Mouse (Mus musculus) heart, postnatal 0 days (tissue): ENCODE data around the gene Frat1.

Source experiments
- CTCF ChIP-seq: IDR thresholded peaks from 2 replicates; pipeline ENCODE4 v1.5.1; 2016; ENCODE audit warnings: antibody characterized with exemption, control low read depth, low read depth
- EP300 ChIP-seq: IDR thresholded peaks from 2 replicates; pipeline ENCODE4 v1.6.1; 2016; ENCODE audit warnings: antibody characterized with exemption, low read depth

DNA sequence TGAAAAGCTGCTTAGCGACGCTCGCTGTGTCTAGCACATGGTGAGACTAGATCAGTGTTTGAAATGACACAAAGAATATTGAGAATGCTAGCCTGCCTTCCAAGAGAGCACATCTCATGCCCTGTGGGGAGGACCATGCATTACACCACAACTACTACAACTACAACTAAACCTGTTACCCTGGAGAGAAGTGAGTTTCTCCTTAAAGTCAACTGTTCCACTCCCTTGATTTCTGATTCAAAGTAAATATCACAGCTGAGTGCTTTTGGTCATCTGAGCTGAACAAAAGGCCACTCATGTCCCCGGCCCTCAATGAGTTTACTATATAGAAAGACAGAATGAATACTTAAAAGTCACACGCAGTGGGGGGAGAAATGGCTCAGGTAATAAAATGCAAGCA lies 19.7 kb upstream of the Frat1 start:
- TF ChIP-seq CTCF (no peak), EP300 (no peak)
